Mouse (Mus musculus) erythroid progenitor cell, adult 5-6 weeks (primary cell): ENCODE data around the gene Sept10. TPM values are rescaled to one million over a fixed set of nuclear protein-coding genes. Genes with fewer than 3 reads are reported as not detected.

Experiments used
- ATAC-seq: replicated peaks from 2 replicates; pipeline ENCODE4 v1.8.0; 2016; ENCODE audit warnings: moderate number of reproducible peaks, mild to moderate bottlenecking, moderate TSS enrichment, inconsistent platforms; ENCODE audit not compliant: poor library complexity, low FRiP score, severe bottlenecking
- total RNA-seq, 2 experiments: library from RNA; stranded (forward) in 1 of 2; stranded (reverse) in 1 of 2; fragments of 150-400 nt in 1 of 2; fragments of 186-747, 209-891 nt in 1 of 2; gene quantifications; 2 replicates each; pipeline versions ENCODE4 v1.2.3 to v1.2.4; 2015 to 2017; ENCODE audit warnings: low replicate concordance in 2 of 2

The Sept10 gene
- total RNA-seq (2015; ENCODE audit: low replicate concordance) (not detected in 2 replicates), total RNA-seq (2017; ENCODE audit: low replicate concordance) (2.4 TPM in 1 of 2 replicates, not detected in the other)

DNA sequence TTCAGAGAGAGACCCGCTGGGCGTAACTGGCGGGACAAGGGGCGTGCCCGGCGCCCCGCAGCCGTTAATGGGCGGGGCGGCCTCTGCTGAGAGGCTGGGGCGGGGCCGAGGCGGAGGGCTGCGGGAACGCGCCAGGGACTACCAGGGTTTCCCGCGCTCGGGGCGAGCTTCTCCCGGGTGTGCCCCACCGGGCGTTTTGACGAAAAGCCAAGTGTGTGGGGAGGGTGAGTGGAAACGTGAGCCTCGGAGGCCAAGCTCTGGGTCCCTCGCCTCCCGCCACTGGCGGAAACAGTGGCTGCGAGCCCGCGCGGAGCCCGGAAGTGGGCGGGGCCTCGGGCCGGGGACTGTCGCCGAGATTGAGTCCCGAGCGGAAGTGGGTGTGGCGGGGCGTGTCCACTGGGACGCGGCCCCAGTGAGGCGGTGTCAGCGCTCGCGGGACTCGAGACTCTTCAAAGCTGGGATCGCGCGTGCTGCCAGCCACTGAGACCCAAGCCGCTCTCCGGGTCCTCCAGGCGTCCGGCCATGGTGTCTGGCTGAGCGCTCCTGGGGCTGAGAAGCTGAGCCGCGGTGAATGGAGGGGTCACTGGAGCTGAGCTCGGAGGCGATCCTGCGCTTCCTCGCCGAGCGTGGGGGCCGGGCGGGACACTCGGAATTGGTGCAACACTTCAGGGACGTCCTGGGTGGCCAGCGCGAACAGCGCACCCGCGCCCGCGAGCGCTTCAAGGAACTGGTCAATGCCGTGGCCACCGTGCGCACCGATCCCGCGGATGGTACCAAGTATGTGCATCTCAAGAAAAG lies at the start of gene Sept10, which contains the start of gene Sowahc:
Sept10 (minus strand) TSS at position 375 of the 798 bp plus-strand sequence.
Sowahc (plus strand) TSS at position 481 of the 798 bp plus-strand sequence.
- peak; percentile 73 for ATAC-seq

DNA sequence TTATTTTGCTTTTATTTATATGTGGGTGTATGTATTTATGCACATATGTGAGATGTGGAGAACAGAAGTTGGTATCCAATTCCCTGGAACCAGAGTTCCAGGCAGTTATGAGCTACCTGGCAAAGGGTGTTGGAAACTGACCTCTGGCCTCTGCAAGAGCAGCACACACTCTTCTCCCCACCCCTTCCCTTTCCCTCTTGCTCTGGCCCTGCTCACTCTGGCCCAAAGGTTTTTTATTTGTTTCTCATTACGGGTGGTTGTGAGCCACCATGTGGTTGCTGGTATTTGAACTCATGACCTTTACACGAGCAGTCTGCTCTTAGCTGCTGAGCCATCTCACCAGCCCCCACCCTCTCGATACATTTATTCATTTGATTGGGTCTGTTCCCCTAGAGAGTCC lies 47.1 kb upstream of the Sept10 start:
- ATAC-seq: no peak

DNA sequence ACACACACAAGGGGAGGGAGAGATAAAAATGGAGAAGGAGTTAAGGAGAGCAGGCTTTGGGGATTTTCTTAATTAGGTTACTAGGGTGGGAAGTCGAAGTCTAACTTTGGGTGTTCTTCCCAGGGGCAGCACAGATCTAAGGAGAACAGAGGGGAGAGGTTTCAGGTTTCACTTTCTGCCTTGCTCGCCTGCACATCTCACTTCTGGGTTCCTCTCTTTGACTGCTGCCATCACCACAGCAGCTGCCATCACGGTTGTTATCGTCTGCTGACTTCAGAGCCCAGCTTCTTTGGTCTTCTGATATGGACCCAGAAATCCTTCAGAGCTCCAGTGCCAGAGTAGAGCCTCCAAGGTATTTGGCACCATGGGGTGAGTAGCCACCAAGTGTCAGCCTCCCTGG lies 46.5 kb upstream of the Sept10 start:
- no peak for ATAC-seq

DNA sequence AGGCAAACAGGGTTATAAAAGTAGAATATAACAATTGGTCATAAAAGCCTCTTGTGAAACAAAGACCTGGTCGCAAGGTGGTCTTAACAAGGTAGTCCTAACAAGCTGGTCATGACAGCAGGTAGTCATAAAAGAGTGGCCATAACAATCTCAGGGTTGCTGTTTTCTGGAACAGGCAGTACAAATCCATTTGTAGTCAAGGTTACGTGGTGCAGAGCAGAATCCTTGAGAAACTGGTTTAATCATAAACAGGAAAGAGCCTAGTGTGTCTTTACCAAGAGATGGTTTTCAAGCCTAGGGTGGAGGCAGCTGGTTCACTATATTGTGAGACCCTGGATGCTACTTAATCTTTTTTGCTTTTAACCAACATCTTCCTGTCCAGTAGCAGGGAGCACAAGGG lies 45.6 kb upstream of the Sept10 start:
- no peak for ATAC-seq

DNA sequence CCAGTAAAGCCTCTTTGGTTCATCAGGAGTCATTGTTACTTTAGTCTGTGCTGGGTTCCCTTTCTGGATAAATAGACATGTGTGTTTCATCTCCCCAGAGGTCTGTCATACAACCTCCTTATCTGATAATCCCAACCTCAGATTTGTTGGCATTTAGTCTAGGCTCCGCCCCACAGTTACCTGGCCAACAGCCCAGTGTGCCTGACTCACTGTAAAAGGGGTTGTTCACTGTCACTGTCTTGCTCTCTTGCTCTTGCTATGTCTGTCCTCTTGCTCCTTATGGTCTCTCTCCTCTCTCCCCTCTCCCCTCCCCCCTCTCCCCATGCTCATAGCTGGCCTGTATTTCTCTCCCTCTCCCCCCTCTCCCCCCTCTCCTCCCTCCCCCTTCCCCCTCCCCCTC lies 44.5 kb upstream of the Sept10 start:
- no peak for ATAC-seq

DNA sequence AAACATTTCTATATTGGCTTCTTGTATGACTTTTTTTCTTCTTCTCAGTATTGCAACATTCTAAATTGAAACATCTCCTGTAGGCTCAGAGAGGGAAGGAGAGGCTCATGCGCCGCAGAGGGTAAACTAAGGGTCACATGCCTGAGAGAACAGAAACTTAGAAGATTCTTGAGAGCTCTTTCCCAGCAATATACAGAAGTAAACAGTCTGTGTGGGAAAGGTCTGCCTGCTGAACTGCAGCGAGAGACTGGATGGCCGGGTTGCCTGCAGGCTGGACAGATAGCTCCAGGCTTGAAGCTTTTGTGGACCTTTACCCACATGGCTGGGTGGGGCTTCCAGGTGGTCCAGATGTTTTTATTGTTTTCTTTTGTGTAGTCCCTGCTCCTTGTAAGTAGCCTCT lies 44.0 kb upstream of the Sept10 start:
- no peak for ATAC-seq

DNA sequence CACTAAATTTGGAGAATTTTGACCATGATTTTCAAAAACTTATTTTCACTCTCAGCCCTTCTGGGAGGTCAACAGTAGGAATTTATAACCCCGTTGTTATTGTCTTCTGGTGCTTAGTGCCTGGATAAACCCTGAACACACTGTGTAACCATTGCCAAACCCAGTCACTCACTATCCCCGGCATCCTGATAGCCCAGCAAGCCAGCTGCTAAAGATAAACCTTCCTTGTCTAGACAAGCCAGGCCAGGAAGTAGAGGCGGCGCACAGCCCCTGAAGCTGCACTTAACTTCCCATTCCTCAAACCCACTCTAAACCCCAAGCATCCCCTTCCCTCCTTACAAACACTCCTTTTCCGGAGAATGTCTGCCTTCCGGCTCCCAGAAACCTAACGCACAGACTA lies 43.4 kb upstream of the Sept10 start:
- ATAC-seq: no peak

DNA sequence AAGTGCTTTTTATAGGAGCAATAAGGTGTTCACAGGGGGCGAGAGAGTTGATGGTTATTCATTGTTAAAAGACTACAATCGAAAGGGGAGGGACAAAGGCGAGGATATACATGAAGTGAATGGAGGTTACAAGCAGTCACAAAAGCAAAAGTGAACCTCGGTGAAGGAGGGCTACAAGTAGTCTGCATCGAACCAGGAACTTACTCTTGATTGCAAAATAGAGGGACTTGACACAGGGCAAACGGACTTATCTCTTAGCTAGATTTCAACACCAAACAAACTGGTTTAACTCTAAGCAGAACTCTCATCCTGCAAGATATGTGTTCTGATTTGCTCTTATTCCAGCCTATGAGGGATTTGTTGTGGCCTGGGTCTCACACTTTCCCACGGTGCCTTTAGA lies 41.3 kb upstream of the Sept10 start:
- no peak for ATAC-seq

DNA sequence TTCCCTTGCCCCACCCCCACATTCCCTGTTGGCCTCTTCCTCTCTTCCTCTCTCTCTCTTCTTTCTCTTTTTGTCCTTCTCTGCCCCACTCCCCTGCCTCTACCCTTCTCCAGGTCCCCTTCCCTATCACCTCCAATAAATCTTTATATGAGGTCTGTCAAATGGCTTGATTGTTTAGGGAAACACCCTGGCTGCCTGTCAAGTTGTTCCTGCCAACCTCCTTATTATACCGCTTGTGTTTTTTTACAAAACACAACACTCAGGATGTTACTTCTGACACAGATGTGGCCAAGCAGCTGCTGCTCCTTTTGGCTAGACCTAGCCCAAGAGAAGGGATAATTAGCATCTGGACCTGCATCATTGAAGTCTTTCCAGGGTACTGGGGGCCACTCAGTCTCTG lies 40.4 kb upstream of the Sept10 start:
- no peak for ATAC-seq

DNA sequence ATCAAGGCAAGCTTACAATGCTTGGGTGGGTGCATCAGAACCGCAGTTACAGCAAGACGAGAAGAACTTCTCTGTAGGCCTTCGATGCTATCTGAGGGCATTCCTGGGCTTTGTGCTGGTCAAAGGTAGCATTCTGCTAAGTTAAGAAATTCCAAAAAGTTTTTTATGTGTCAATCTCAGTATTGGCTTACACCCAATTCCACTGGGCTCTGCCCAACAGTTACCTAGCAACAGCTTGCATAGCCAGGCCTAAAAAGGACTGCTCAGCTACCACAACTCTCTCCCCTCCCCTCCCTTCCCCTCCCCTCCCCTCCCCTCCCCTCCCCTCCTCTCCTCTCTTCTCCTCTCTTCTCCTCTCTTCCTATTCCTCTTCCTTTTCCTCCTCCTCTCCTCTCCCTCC lies 40.0 kb upstream of the Sept10 start:
- no peak for ATAC-seq

DNA sequence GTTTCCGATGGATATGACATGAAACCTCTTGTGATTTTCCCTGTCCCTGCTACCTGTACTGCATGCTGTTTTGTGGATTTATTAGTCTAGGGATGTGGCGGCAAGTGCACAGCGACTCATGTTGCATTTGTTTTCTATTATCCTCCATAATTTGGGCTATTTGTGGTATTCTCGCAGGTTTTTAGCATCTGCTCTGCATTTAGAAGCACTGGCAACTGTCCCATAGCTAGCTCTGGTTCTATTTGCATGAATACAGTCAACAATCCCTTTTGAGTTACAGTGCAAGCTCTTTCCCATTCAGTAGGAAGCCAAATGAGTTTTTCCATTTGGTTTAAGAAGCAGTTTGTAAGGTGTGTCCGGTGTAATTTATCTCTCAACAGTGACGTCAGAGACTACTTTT lies 37.9 kb upstream of the Sept10 start:
- no peak for ATAC-seq

DNA sequence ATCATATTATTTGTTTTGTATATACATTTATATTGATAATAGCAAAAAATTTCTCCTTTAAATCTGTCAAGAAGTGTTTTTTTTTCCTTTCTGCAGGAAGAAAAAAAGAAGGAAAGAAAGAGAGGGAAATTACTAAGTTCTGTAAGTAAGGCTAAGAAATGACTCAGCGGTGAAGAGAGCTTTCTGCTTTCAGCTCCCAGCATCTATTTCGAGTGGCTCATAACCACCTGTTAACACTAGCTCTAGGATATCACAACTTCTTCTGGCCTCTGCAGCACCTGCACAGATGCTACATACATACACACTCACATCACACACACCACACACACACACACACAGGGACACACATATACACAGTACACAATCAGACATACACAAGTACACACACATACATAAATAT lies 34.9 kb upstream of the Sept10 start:
- ATAC-seq: no peak

DNA sequence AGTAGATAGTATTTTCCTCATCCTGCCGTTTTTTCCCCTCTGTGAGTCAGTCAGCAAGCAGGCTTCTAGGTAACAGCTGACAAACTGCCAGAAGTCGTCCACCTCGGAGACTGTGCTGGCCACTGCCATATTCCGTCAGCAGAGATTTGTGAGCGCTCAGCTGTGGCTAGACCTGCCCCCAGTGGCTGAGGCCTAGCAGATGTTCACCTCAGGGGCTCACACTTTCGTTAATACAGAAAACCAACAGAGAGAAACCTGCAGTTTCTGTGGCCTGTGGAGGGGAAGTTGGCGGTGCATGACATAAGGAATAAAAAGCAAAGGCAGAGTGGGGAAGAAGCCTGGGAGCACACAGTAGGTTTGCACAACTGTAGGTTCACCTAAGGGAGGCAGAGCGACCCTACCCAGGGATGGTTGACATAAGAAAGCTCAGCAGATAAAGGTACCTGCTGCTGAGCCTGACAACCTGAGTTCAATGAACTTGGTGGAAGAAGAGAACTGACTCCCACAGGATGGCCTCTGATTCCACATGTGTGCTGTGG lies 32.0 kb upstream of the Sept10 start:
- ATAC-seq: no peak

DNA sequence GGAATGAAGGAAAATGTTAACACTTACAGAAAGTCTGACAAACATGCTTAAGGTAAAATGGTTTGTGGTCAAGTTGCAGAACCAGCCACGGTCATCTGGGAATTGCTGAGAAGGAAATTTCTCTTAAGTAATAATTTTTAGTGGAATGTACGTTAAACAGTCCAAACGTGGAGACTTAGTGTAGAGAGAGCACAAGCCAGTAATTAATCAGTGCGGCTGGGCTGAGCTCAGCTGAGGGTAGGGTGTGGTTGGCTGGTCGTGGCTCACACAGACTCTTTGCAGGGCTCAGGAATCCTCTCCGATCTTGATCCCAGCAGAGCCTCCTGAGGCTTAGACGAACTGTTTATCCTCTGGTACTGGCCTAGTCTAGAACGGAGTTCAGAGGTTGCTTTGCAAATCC lies 30.7 kb upstream of the Sept10 start:
- ATAC-seq: no peak

DNA sequence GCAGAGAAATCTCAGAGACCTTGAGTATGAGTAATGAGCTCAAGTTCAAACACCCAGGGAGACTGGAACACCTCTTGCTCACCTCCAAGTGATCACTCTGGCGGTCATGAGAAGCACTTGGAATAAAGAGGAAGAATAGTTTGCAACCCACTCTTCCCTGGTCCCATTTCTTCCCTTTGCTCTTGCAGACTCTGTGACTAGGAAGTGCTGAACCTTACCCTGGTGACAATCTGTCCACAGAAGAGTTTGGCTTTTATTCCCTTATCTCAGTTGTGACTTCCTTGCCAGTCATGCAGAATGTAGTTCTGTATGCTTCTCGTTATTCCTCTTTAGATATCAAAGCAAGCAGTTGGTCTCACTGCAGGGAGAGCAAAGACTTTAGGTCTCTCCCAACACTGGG lies 30.3 kb upstream of the Sept10 start:
- ATAC-seq: no peak

DNA sequence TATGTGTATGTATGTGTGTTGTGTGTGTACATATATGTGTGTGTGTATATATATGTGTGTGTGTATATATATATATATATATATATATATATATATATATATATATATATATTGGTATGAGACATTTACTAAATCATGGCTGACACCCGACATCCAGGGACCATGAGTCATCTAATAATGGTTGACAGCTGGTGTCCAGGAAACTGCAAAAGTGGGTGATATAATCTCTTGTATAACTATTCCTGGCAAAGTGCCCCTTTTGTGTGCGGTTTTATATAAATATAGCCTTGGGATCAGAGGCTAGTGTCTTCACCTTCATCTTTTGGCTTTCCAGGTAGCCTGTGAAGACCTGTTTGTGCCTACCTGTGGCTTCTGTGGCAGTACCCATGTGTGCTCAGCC lies 29.0 kb upstream of the Sept10 start:
- ATAC-seq: no peak

DNA sequence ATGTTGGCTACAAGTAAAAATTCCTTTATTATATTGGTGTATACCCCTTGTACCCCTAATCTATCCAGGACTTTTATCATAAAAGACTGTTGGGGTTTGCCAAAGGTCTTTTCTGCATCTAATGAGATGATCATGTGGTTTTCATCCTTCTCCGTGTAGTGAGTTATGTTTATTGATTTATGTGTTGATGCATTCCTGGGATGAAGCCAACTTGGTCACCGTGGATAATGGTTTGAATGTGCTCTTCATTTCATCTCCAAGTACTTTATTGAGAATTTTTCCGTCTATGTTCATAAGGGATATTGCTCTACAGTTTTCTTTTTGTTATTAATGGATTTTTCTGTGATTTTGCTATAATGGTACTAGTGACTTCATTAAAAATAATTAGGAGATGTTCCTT lies 27.9 kb upstream of the Sept10 start:
- no peak for ATAC-seq

DNA sequence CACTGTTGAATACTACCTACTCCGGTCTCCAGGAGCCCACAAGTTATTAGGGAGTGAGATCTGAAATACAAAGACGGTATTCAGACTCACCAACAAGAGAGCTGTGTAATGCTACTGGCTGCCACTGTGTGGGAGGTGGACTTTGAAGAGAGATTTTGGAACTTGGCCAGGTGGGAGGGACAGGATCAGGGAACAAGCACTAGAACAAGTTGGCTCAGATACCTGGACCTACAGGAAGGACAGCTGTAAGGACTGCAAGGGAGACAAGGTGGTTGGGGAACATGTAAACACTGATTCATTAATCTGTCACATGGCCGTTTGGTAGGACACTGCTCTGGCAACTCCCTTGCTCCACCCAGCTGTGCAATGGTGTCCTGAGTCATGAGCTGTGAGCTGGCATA lies 19.5 kb upstream of the Sept10 start:
- no peak for ATAC-seq

DNA sequence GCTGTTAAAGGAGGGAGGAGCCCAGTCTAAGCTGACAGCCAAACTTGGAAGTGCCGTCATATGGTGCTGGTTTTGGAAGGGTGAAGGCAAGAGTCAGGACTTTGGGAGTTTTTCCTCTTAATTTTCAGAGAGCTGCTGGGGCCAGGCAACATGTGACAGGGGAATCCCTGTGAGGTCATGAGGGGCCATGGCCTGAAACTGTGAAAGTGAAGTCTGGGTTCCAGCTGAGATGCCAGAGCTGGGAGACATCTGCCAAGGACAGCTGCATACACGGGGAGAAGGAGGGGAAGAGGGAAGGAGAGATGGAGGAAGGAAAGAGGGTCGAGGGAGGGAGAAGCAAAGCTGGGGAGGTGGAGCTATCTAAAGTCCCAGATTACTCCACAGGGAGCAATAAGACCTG lies 16.1 kb upstream of the Sept10 start:
- ATAC-seq: no peak

DNA sequence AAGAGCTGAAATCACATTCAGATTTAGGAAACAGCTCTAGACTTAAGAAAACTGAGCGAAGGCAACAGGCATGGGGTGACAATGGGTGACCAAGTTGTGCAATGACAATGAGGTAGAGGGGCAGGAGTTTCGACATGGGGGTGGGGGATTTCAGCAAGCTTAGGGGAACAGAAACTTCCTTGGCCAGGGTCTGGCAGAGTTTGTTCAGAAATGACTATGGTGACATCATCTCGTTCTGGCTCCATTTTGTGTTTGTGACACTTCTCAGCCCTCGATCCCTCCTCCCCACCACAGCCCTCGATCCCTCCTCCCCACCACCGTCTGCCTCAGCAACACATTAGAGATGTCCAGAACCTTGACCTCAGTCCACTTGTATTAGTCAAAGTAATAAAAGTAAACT lies 14.8 kb upstream of the Sept10 start:
- ATAC-seq: no peak

DNA sequence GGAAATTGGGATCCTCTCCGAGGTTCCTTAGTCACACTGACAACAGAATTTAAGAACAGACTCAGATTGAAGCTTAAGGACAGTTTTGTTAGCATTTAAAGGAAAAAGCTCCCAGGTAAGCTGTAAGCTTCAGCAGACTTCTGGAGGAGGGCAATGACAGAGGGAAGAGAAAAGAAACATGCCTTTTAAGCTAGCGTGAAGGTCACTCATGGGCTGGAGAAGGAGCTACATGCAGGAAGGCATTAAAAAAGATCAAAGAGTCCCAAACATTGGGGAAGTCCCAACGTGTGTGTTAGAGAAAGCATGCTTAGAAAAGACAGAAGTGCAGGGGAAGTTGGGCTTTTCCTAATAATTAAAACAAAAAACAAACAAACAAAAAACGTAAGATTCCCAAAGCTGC lies 14.2 kb upstream of the Sept10 start:
- ATAC-seq: no peak

DNA sequence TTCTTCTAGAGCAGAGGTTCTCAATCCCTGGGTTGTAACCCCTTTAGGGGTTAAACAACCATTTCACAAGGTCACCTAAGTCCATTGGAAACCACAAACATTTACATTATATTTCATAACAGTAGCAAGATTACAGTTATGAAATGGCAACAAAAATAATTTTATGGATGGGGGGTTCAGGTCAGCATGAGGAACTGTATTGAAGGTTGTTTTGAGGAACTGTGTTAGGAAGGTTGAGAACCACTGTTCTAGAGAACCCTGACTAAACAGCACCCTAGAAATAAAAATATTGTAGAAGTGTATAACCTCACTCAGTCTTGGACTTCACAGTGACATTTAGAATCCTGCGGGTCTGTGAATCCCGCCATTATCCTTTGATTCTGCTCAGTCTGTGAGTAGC lies 13.6 kb upstream of the Sept10 start:
- no peak for ATAC-seq
